Mouse (Mus musculus) right cerebral cortex, postnatal 10 days (tissue): ENCODE results near the gene Lrrc73.

Source experiments
- DNase-seq, 2 experiments: peaks; one replicate each; pipeline ENCODE4 v3.0.0; 2021; ENCODE audit warnings: low spot score in 2 of 2

Gene Lrrc73

GRCm38 (mm10) chr17:46259675-46260074, 6.3 kb downstream of the Lrrc73 start:
- peak in 1 of 2 experiments; percentile 21 for DNase-seq

- no peak for DNase-seq
These were observed 8.9 kb downstream of the Lrrc73 start for GRCm38 (mm10) chr17:46262201-46262694.

- DNase-seq, result no peak
These were observed 12.2 kb downstream of the Lrrc73 start for GRCm38 (mm10) chr17:46265502-46265901.

- peak; percentile 88 to 92 for DNase-seq
These were observed 12.7 kb downstream of the Lrrc73 start for GRCm38 (mm10) chr17:46265918-46266618.

GRCm38 (mm10) chr17:46266986-46267385, 13.7 kb downstream of the Lrrc73 start:
- peak in 1 of 2 experiments; percentile 18 for DNase-seq

GRCm38 (mm10) chr17:46267511-46267910, 14.2 kb downstream of the Lrrc73 start:
- peak in 1 of 2 experiments; percentile 20 for DNase-seq

GRCm38 (mm10) chr17:46268026-46268720, 14.8 kb downstream of the Lrrc73 start:
- peak in 1 of 2 experiments; percentile 21 for DNase-seq

GRCm38 (mm10) chr17:46269771-46270534, 16.6 kb downstream of the Lrrc73 start:
- DNase-seq, result peak; percentile 59 to 60

- peak in 1 of 2 experiments; percentile 17 for DNase-seq
These were observed 18.7 kb downstream of the Lrrc73 start for GRCm38 (mm10) chr17:46272058-46272457.

GRCm38 (mm10) chr17:46272675-46273074, 19.3 kb downstream of the Lrrc73 start:
- DNase-seq, result peak in 1 of 2 experiments; percentile 16

GRCm38 (mm10) chr17:46273803-46274236, 20.5 kb downstream of the Lrrc73 start:
- DNase-seq, result peak in 1 of 2 experiments; percentile 17

- peak in 1 of 2 experiments; percentile 15 for DNase-seq
These were observed 21.1 kb downstream of the Lrrc73 start for GRCm38 (mm10) chr17:46274465-46274864.

GRCm38 (mm10) chr17:46275034-46275433, 21.7 kb downstream of the Lrrc73 start:
- DNase-seq, result peak in 1 of 2 experiments; percentile 16

GRCm38 (mm10) chr17:46275506-46275905, 22.2 kb downstream of the Lrrc73 start:
- peak in 1 of 2 experiments; percentile 14 for DNase-seq

- no peak for DNase-seq
These were observed 24.3 kb downstream of the Lrrc73 start for GRCm38 (mm10) chr17:46277586-46277985.

- no peak for DNase-seq
These were observed 24.9 kb downstream of the Lrrc73 start for GRCm38 (mm10) chr17:46278011-46278765.

GRCm38 (mm10) chr17:46282483-46283123, 29.3 kb downstream of the Lrrc73 start, which contains the start of gene Tjap1:
Gene Tjap1, minus strand, starts transcription at chr17:46283026.
- peak; percentile 91 for DNase-seq

- no peak for DNase-seq
These were observed 29.8 kb downstream of the Lrrc73 start for GRCm38 (mm10) chr17:46283140-46283539.

GRCm38 (mm10) chr17:46283911-46284310, 30.6 kb downstream of the Lrrc73 start:
- DNase-seq, result no peak

- DNase-seq, result no peak
These were observed 31.3 kb downstream of the Lrrc73 start for GRCm38 (mm10) chr17:46284653-46285052.

- DNase-seq, result no peak
These were observed 32.1 kb downstream of the Lrrc73 start for GRCm38 (mm10) chr17:46285407-46285806.
